Mouse (Mus musculus) stomach, postnatal 0 days (tissue): ENCODE results near the gene Sik1. TPM values are rescaled to one million over a fixed set of nuclear protein-coding genes. Genes with fewer than 3 reads are reported as not detected.

Source experiments
- ATAC-seq: fragments of 200-750 bp; cut with Nextera tagmentation; 2 replicates; pipeline ENCODE4 v1.8.0; 2017; ENCODE audit not compliant: low FRiP score, low TSS enrichment
- DNase-seq: peaks from one replicate; pipeline ENCODE4 v3.0.0-alpha.2; 2016; ENCODE audit warnings: low spot score
- H3K27ac ChIP-seq: fragments of 300-500 bp; sonication (generic); replicated peaks from 2 replicates; pipeline ENCODE4 v1.5.1; 2014; ENCODE audit warnings: mild to moderate bottlenecking, control low read depth
- H3K27me3 ChIP-seq: fragments of 300-500 bp; sonication (generic); 2 replicates; pipeline ENCODE4 v1.6.1; 2014; ENCODE audit warnings: low read length; ENCODE audit not compliant: control insufficient read depth, insufficient read depth
- H3K36me3 ChIP-seq: fragments of 300-500 bp; sonication (generic); 2 replicates; pipeline ENCODE4 v1.6.1; 2014; ENCODE audit warnings: low read length, mixed read lengths; ENCODE audit not compliant: control insufficient read depth, insufficient read depth
- H3K4me1 ChIP-seq: fragments of 300-500 bp; sonication (generic); replicated peaks from 2 replicates; pipeline ENCODE4 v1.6.1; 2014; ENCODE audit warnings: antibody characterized with exemption; ENCODE audit not compliant: control insufficient read depth, insufficient read depth
- H3K4me2 ChIP-seq: fragments of 300-500 bp; sonication (generic); replicated peaks from 2 replicates; pipeline ENCODE4 v1.6.1; 2014; ENCODE audit warnings: low read depth, mild to moderate bottlenecking, control low read depth, moderate library complexity
- H3K4me3 ChIP-seq: fragments of 300-500 bp; sonication (generic); 2 replicates; pipeline ENCODE4 v1.5.1; 2014; ENCODE audit warnings: low read depth, low read length, control low read depth
- H3K9ac ChIP-seq: fragments of 300-500 bp; sonication (generic); 2 replicates; pipeline ENCODE4 v1.6.1; 2014; ENCODE audit warnings: mild to moderate bottlenecking, low read length, control low read depth, mixed read lengths
- H3K9me3 ChIP-seq: fragments of 300-500 bp; sonication (generic); 2 replicates; pipeline ENCODE4 v1.6.1; 2016; ENCODE audit warnings: low read length; ENCODE audit not compliant: control insufficient read depth
- CTCF ChIP-seq: IDR thresholded peaks from 2 replicates; pipeline ENCODE4 v1.5.1; 2016; ENCODE audit warnings: antibody characterized with exemption, low read depth, mild to moderate bottlenecking, moderate library complexity
- EP300 ChIP-seq: optimal IDR thresholded peaks from 2 replicates; pipeline ENCODE3; 2016; ENCODE audit warnings: antibody characterized with exemption
- WGBS: fragments of 180-500 bp; shearing (Covaris S2); extraction: QIAGEN DNeasy Blood & Tissue Kit; methylation state at CpG from one replicate; pipeline ENCODE4 v1.1.7; 2014; 5-methylcytosine and 5-hydroxymethylcytosine counted together
- polyA plus RNA-seq: library from polyadenylated mRNA; unstranded; fragments of >200 nt; fragmentation: Nextera tagmentation; extraction: Ambion mirVana; gene quantifications from 2 replicates; pipeline ENCODE4 v1.2.1, GENCODE M21; 2015

The Sik1 gene
- polyA plus RNA-seq, 1 experiment from 2014 or later: 18.2 TPM

DNA sequence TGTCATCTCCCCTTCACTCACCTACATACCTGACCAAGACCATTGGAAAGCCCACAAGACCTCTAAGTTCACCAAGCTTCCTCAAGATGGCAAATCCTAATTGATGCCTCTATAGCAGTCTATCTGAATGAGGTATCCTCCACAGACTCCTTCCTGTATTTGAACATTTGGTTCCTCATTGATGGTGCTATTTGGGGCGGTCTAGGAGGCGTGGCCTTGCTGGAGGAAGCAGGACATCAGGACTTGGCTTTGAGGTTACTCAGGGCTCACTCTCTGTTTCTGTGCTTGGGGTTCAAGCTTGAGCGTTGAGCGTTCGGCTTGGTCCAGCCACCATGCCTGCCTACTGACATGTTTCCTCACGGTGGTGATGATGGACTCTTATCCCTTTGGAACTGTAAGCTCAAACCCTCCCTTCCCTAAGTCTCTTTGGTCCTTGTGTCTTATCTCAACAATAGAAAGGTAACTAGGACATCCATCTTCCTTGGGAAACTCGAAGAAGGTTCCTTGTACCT is 54.7 kb downstream of the Sik1 start:
- H3K4me2 ChIP-seq: no peak overlapping the region
- 90% methylated on average over 7 of the region's 7 CpGs for WGBS
- H3K9ac ChIP-seq: no peak overlapping the region
- no peaks in the 10 kb centered on the region for H3K4me1 ChIP-seq
- DNase-seq (no peak), ATAC-seq (no peak)
- no peaks in the 10 kb centered on the region for H3K27me3 ChIP-seq
- no peak overlapping the region for H3K27ac ChIP-seq
- H3K4me3 ChIP-seq: no peak overlapping the region
- no peaks in the 10 kb centered on the region for H3K9me3 ChIP-seq
- H3K36me3 ChIP-seq: no peaks in the 10 kb centered on the region
- TF ChIP-seq EP300 (no peak), CTCF (no peak)

DNA sequence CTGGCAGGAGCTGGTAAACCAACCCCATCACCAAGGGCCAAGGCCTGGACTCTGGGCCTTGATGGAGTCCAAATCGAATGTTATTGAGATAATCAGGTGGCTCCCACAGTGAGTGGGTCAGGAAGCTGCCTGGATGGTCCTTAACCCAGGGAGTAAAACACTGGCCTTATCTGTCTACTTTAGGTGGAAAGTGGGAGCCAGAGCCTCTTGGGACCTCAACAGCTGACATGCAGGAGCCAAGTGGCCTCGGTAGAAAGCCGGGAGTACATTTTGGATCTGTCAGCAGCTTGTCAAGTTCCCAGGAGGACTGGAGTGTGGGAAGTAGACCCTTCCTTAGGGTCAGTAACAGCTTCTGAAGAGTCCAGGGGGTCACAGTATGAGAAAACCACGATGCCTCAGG is 59.7 kb downstream of the Sik1 start:
- H3K36me3 ChIP-seq: no peaks in the 10 kb centered on the region
- H3K4me1 ChIP-seq: no peaks in the 10 kb centered on the region
- H3K9me3 ChIP-seq: no peaks in the 10 kb centered on the region
- H3K27me3 ChIP-seq: no peaks in the 10 kb centered on the region
- ATAC-seq: no peak
- no peak overlapping the region for H3K27ac ChIP-seq
- no peak overlapping the region for H3K9ac ChIP-seq
- H3K4me2 ChIP-seq: no peak overlapping the region
- TF ChIP-seq EP300 (no peak), CTCF (no peak)
- WGBS: 84% methylated on average over 4 of the region's 4 CpGs
- H3K4me3 ChIP-seq: no peak overlapping the region
- DNase-seq: no peak

Other genes starting within 250 kb of the Sik1 start
- gene Cbs, start 218.6 kb downstream of the Sik1 start, polyA plus RNA-seq: 0.83 and 1.2 TPM in 2 replicates
- 155 and 161 TPM in 2 replicates for gene U2af1, start 196.9 kb downstream of the Sik1 start, polyA plus RNA-seq
- gene Cryaa, start 178.0 kb downstream of the Sik1 start, polyA plus RNA-seq: 0.12 and 0.24 TPM in 2 replicates
- gene Rrp1b, start 180.3 kb upstream of the Sik1 start, polyA plus RNA-seq: 18.6 and 19.2 TPM in 2 replicates
- 0.41 and 0.52 TPM in 2 replicates for gene Hsf2bp, start 180.5 kb upstream of the Sik1 start, polyA plus RNA-seq